Mouse (Mus musculus): ENCODE data around the gene 2610001J05Rik. TPM values are rescaled to one million over a fixed set of nuclear protein-coding genes. Genes with fewer than 3 reads are reported as not detected.

2610001J05Rik gene
- polyA plus RNA-seq, 1 experiment from 2014 or later, result 97.6 TPM

DNA sequence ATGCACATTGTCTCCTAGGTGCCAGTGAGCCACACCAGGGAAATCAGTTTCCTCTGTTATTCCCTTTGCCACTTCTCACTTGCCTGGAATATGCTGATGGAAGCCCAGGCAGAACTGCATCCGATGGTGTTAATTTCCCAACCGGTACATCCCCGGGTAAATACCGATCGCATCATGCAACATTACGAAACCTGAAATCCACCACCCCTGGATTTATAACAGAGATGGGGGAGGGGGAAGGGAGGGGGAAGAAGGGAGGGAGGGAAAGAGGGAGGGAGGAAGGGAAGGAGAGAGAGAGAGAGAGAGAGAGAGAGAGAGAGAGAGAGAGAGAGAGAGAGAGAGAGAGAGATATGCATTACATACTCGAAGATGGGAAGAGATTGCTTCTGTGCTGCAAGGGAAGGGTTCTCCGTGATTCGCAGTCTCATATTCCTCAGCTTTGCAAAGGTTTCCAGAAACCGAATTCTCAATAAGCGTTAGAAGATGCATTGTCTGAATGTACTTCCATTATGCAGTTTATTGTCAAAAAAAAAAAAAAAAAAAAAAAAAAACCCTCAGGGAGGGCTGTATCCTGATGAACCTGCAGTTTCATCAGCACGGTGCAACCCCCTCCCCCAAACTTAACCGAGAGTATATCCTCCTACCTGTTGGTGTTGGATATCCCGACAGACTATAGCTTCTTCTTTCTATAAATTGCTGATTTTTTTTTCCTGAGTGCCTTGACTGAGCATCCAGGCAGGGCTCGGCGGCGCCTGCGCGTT is 33.2 kb downstream of the 2610001J05Rik start:
- H3K4me2 ChIP-seq, result peak overlapping the region; percentile 82
- H3K4me1 ChIP-seq (ENCODE audit: control insufficient read depth, insufficient read depth, low read length), result peaks cover 12% of the 10 kb centered on the region; the same call in 1 of the 2 replicates
- no peaks in the 10 kb centered on the region for H3K9me3 ChIP-seq (ENCODE audit: control insufficient read depth, low read length)
- peak overlapping the region; percentile 90 for H3K9ac ChIP-seq (ENCODE audit: low read length)
- H3K36me3 ChIP-seq (ENCODE audit: control insufficient read depth, insufficient read depth, low read length), result no peaks in the 10 kb centered on the region
- peak overlapping the region; percentile 51 for H3K4me3 ChIP-seq (ENCODE audit: low read depth, low read length)
- H3K27ac ChIP-seq (ENCODE audit: low read depth, low read length), result peak overlapping the region; percentile 93
- no peaks in the 10 kb centered on the region for H3K27me3 ChIP-seq (ENCODE audit: control insufficient read depth, insufficient read depth, low read length)
- peak; percentile 93 for DNase-seq (ENCODE audit: low spot score, missing footprints)
- WGBS, result under 1% methylated on average over 19 of the region's 19 CpGs
- peak; percentile 33 for ATAC-seq (ENCODE audit: low FRiP score)

DNA sequence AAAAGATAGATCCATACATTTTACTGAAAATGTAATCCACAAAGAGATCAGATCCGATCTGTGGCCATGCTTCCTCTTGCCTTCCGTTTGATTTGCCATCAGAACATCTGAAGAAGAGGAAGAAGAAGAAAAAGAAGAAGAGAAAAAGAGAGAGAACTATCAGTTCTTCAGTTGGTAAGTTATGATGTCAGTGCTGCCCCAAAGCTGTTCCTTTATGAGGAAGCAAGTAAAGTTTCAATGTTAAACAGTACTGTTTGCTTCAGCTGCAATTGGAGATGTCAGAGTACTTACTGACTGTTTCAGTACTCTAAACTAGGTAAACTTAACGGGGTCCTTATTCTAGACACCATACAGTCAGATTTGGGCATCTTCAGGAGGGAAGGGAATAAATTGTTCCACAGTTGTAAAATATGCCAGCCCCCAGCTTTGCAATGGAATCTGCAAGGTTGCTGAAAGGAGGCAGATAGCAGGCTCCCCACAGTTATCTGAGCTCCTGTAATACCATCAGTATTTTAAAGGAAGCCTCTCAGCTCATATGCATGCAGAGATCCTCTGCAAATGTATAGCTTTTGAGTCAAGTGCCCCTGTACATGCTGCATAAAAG is 34.2 kb downstream of the 2610001J05Rik start:
- H3K4me3 ChIP-seq (ENCODE audit: low read depth, low read length), result peak overlapping the region; percentile 51
- H3K27ac ChIP-seq (ENCODE audit: low read depth, low read length), result no peak overlapping the region
- peak overlapping the region; percentile 82 for H3K4me2 ChIP-seq
- WGBS, result 77% methylated on average over 3 of the region's 3 CpGs
- H3K9me3 ChIP-seq (ENCODE audit: control insufficient read depth, low read length), result no peaks in the 10 kb centered on the region
- peaks cover 12% of the 10 kb centered on the region; the same call in 1 of the 2 replicates for H3K4me1 ChIP-seq (ENCODE audit: control insufficient read depth, insufficient read depth, low read length)
- peak overlapping the region; percentile 90 for H3K9ac ChIP-seq (ENCODE audit: low read length)
- H3K27me3 ChIP-seq (ENCODE audit: control insufficient read depth, insufficient read depth, low read length), result no peaks in the 10 kb centered on the region
- DNase-seq (ENCODE audit: low spot score, missing footprints) (peak; percentile 80), ATAC-seq (ENCODE audit: low FRiP score) (no peak)
- H3K36me3 ChIP-seq (ENCODE audit: control insufficient read depth, insufficient read depth, low read length), result no peaks in the 10 kb centered on the region

DNA sequence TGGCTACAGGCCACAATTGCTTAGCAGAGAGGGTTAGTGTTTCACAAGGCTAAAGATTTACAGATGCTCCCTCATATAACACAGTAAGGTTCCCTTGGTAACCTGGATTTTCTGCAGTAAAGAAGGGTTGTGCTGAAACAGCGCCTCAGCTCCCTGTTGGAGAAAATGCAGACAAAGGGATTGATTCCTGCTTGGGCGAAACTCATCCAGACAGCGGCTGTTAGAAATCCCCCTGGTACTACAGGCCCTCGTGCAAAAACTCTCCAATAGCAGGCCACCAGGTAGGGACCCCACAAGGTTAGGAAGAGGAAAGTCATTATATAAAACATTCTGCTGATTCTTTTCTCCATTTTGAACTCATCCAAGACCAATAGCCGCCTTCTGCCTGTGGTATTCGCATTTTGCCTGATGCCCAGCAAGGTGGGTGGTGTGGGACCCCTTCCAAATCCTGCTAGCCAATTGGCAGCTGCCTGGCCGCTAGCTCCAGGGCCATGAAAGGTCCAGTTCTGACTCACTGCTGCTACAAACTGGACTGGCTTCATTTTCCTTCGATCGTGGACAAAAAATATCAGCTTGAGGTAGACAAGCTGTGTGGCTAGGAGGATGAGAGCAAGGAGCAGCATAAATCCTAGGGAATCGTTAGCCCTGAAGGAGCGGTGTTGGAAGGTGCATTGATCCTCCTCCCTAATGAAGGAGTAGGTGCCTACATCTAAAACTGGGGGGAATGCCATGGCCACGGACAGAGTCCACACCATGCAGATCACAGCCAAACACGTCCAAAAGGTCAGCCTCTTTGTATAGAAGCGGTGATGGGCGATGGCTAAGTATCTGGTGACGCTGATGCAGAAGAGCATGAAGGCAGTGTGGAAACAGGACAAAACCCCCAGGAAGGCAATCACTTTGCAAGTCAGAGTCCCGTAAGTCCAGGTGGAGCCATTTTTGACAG is 35.3 kb downstream of the 2610001J05Rik start:
- WGBS, result 45% methylated on average over 17 of the region's 17 CpGs
- Histone ChIP-seq H3K4me3 (ENCODE audit: low read depth, low read length) (peak overlapping the region; percentile 7; the same call in 1 of the 2 replicates), H3K27me3 (ENCODE audit: control insufficient read depth, insufficient read depth, low read length) (no peaks in the 10 kb centered on the region), H3K9ac (ENCODE audit: low read length) (peak overlapping the region; percentile 54), H3K9me3 (ENCODE audit: control insufficient read depth, low read length) (no peaks in the 10 kb centered on the region), H3K4me1 (ENCODE audit: control insufficient read depth, insufficient read depth, low read length) (peaks cover 12% of the 10 kb centered on the region; the same call in 1 of the 2 replicates), H3K36me3 (ENCODE audit: control insufficient read depth, insufficient read depth, low read length) (no peaks in the 10 kb centered on the region), H3K27ac (ENCODE audit: low read depth, low read length) (peak overlapping the region; percentile 20; the same call in 1 of the 2 replicates), H3K4me2 (peak overlapping the region; percentile 82)
- peak; percentile 88 for DNase-seq (ENCODE audit: low spot score, missing footprints)
- ATAC-seq (ENCODE audit: low FRiP score), result 0 out of 2 replicates have a peak, but pooled peaks have one; percentile 3

DNA sequence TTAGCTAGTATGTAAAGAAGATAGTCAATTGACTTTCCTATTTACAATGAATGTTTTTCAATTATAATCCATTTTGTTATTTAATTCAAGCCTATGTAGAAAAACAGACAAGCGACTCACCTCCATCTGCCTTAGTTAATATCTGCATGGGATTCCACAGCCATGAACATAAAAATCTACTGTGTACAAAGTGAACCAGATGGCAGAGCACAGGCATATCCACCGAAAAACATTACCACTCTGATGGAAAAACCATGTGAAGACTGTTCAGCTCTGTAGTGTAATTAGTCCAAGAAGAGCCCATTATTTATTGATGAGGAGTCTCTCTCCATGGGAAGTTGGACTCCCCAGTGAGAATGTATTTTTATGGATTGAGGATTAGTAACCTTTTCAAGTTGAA is 38.5 kb downstream of the 2610001J05Rik start:
- H3K4me1 ChIP-seq (ENCODE audit: control insufficient read depth, insufficient read depth, low read length), result peaks cover 12% of the 10 kb centered on the region; the same call in 1 of the 2 replicates
- ATAC-seq (ENCODE audit: low FRiP score) (no peak), DNase-seq (ENCODE audit: low spot score, missing footprints) (no peak)
- no peaks in the 10 kb centered on the region for H3K27me3 ChIP-seq (ENCODE audit: control insufficient read depth, insufficient read depth, low read length)
- no peak overlapping the region for H3K9ac ChIP-seq (ENCODE audit: low read length)
- no peaks in the 10 kb centered on the region for H3K9me3 ChIP-seq (ENCODE audit: control insufficient read depth, low read length)
- no peak overlapping the region for H3K27ac ChIP-seq (ENCODE audit: low read depth, low read length)
- no peak overlapping the region for H3K4me3 ChIP-seq (ENCODE audit: low read depth, low read length)
- WGBS, result 63% methylated on average over 2 of the region's 2 CpGs
- H3K36me3 ChIP-seq (ENCODE audit: control insufficient read depth, insufficient read depth, low read length), result no peaks in the 10 kb centered on the region
- H3K4me2 ChIP-seq, result no peak overlapping the region

DNA sequence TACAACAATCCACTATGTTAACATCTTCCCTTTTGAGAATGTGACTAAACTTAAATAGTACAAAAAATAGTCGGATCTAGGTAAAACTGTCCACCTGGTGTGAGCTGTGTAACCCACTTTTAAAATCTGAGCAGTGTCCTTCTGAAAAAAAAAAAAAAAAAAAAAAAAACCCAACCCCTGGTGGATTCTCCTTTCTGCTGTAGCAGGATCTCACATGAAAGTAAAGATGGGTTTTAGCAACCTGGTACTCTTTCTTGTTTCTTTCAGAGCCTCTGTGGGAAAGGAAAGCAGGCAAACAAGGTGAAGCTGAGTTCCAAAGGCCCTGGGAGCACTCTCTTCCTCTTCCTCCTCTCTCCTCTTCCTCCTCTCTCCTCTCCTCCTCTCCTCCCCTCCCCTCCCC is 42.4 kb downstream of the 2610001J05Rik start:
- Histone ChIP-seq H3K4me3 (ENCODE audit: low read depth, low read length) (no peak overlapping the region), H3K9ac (ENCODE audit: low read length) (no peak overlapping the region), H3K27me3 (ENCODE audit: control insufficient read depth, insufficient read depth, low read length) (no peaks in the 10 kb centered on the region), H3K4me1 (ENCODE audit: control insufficient read depth, insufficient read depth, low read length) (no peaks in the 10 kb centered on the region), H3K27ac (ENCODE audit: low read depth, low read length) (no peak overlapping the region), H3K9me3 (ENCODE audit: control insufficient read depth, low read length) (no peaks in the 10 kb centered on the region), H3K4me2 (no peak overlapping the region), H3K36me3 (ENCODE audit: control insufficient read depth, insufficient read depth, low read length) (no peaks in the 10 kb centered on the region)
- ATAC-seq (ENCODE audit: low FRiP score) (no peak), DNase-seq (ENCODE audit: low spot score, missing footprints) (no peak)
- 75% methylated on average over 1 of the region's 1 CpGs for WGBS

Other genes with a start within 250 kb of the 2610001J05Rik start
- 26.5 and 29.1 TPM in 2 replicates for gene Bmt2, start 193.6 kb downstream of the 2610001J05Rik start, polyA plus RNA-seq (2014; fragmentation: Nextera tagmentation; extraction: Ambion mirVana)
- 26.5 and 28.0 TPM in 2 replicates for gene Gpr85, start 31.6 kb downstream of the 2610001J05Rik start, polyA plus RNA-seq (2014; fragmentation: Nextera tagmentation; extraction: Ambion mirVana)